Mouse (Mus musculus) ZHBTc4 (cell line): ENCODE measurements around the gene Nucb1.
A peak's percentile ranks its signal among the peaks of the same experiment; 100 is the strongest.
"Not testable (repeated sequence)": the region's sequence is repeated elsewhere in the genome, so short reads cannot be mapped to it uniquely, and the experiment has no call there.

Experiments used
- DNase-seq: peaks from one replicate; pipeline ENCODE4 v3.0.0-alpha.2; 2011; ENCODE audit warnings: low read depth, low spot score

Nucb1 gene

DNA sequence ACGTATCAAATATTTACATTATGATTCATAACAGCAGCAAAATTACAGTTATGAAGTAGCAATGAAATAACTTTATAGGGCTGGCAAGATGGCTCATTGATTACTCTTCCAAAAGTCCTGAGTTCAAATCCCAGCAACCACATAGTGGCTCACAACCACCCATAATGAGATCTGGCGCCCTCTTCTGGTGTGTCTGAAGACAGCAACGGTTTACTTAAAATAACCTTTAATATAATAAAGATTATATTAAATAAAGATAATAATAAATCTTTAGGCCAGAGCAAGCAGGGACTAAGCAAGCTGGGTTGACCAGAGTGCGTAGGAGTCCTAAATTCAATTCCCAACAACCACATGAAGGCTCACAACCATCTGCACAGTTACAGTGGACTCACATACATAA is 47.3 kb downstream of the Nucb1 start:
- not testable (repeated sequence) for DNase-seq

DNA sequence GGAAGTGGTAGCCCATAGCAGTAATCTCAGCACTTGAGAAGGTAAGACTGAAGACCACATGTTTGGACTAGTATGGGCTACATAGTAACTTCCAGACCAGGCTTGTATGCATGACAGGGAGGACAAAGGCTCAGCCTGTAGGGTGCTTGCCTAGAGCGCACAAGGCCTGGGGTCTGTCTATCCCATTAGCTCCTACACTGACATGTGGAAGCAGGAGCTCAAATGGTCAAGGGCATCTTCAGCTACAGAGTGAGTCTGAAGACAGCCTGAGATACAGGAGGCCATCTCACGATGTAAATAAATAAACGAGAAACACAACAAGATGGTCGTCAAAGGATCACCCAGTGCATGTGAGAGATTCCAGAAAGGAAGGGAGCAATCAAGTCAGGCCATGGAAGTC is 47.9 kb downstream of the Nucb1 start:
- peak; percentile 55 for DNase-seq

DNA sequence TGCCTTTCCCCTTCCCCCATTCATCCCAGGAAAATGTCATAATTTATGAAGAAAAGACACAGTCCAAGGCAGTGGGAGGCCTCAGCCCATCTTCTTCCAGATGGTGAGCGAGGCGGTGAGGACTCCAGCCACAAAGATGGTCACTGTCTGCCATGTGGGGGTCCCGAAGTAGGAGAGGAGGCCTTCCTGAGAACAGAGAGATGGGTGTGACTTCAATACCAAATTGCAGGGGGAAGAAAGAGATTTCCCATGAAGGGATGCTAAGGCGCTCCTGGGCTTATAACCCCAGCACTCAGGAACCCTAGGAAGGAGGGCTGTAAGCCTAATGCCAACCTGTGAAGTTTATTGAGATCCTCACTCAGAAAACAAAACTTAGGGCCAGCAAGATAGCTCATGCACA is 48.4 kb downstream of the Nucb1 start:
- no peak for DNase-seq

DNA sequence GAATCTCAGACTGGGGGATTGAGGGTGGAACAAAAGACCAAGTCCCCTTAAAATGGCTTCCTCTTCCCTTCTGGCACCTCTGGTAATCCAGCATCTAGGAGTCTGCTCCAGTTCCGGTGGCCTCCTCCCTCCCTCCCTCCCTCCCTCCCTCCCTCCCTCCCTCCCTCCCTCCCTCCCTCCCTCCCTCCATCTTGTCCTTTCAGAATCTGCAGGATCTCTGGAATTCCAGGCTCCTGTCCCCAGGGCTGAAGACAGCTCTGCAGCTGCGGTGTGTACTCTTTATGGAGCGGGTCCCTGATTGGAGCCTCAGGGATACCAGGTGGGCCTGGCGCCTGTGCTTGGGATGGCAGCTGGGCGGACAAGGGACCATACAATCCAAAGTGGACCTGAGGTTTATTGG is 48.9 kb downstream of the Nucb1 start:
- DNase-seq = peak; percentile 87

DNA sequence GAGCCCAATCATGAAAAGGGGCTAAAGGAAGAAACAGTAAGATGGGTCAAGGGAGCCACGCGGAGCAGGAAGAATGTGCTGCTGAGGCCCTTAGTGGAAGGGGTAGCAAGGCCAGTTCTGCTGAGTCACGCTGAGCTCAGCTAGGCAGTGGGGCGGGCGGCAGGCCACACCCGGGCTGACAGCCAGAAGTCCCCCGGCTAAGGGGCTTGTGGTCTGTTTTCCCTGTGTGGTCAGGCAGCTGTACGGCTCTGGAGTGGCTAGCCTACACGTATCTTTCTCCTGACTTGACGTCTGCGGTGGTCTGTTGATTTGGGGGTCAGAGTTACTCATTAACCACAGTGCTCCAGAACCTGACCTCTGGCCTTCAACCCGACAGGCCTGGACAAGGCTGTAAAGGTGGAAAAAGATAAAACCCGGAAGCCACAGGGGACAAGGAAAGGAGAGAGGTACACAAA is 49.3 kb downstream of the Nucb1 start:
- peak; percentile 83 for DNase-seq

DNA sequence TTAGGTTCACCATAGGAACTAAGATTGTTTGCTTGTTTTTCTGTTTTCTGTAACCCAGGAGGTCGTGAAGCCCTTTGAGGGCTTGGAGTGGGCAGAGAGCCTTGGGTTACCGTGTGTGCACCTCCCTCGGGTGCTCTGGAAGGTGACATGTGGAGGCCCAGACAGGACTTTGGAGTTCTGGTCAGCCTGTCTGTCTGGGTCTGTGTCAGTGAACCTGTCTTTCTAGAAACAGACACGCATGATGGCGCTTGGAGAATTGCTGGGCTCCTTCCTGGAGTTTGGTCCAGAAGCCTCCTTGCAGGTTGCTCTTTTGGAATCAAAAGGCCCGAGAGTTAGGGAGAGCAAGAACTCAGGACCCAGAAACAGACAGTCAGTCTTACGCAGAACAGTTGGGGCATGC is 49.8 kb downstream of the Nucb1 start:
- peak; percentile 35 for DNase-seq

DNA sequence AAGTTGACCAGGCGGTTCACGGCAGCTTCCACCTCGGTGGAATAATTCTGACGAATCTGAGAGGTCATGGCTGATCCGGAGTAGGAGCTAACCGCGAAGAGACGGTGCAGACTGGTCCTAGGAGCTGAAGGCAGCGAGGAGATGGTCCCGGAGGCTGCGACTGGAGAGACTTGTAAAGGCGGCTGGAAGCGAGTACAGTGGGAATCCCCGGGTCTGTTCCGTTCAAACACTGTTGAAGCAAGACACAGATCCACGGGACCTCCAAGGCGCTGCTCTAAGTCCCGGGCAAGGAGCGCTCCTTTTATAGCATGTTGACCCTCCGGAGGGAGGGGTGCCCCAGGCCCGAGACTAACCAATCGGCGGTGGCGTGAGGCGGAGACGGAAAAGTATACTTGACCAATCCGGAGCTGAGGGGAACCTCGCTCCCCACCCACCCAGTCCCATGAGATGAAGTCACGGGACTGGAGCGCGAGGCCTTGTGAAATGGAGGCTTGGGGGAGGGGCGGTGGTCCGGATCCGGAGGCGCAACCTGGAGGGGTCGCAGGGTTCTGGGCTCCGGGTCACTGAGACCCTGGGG is 50.6 kb downstream of the Nucb1 start, which contains the start of gene Ftl1:
Gene Ftl1, minus strand, starts transcription at position 321 of the 577 bp plus-strand sequence.
- peak; percentile 99 for DNase-seq

DNA sequence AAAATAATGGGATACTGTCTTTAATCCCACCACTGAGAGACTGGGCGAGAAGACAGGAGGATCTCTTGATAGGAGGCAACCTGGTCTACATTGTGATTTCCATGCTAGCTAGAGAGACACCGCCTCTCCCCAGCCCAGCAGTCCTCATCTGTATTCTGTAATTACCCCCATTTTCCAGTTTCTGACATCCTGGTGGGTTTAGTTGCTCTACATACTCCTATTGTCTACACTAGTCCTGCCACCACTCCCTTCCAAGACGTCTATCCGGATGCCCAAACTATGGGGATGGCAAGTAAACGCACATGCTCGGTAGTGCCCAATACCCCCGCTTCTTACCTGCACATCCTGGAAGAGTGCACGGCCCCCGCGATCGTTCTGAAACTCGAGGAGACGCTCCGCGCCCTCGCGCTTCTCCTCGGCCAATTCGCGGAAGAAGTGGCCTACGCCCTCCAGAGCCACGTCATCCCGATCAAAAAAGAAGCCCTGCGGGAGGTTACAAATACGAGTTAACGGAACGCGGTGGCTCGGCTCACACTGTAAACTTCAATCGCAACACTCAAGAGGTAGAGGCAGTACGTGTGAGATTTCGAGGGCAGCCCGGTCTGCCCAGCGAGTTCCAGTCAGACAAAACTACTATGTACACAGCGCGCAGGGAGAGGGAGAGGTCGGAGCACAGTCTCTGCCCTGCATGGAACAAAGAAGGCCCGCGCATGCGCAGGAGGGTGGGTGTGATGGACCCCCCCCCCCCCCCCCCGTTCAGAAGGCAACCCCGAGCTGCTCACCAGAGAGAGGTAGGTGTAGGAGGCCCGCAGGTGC is 51.2 kb downstream of the Nucb1 start:
- DNase-seq = peak; percentile 79

DNA sequence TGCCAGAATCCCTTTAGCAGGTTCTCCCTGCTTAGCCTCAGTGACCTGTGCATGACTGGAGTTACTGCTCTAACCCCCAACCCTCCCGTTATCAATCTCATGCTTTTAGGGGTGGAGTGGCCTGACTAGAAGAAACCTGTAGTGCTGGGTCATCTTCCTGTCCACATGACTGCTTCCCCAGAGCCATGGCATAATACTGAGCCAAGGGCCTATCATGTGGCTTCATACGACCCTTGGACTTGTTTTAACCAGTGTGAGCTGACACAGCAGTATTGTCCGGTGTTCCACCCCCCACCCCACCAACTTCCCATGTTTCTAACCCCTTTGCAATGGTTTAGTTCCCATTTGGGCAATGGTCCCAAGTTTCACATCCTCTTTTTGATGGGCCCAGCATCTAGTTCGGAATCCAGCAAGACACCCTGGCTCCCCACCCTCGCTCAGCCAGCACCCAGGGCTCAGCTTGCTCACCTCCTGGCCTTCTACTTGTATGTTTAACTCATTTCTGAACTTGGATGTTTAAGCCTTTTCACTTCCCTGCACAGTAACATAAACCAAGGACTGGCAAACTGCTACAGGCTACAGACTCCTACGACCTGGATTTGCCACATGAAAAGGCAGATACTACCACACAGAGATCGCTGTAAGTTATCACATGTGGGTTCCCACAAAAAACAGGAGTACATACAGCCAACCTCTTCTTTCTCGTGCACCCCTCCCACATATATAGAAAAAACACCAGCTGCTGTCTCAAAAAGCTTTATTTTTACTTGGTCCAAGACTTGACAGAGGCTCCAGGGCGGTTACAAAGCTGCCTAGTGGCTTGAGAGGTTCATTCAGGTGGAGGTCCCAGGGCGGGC is 52.8 kb downstream of the Nucb1 start:
- DNase-seq = peak; percentile 84

DNA sequence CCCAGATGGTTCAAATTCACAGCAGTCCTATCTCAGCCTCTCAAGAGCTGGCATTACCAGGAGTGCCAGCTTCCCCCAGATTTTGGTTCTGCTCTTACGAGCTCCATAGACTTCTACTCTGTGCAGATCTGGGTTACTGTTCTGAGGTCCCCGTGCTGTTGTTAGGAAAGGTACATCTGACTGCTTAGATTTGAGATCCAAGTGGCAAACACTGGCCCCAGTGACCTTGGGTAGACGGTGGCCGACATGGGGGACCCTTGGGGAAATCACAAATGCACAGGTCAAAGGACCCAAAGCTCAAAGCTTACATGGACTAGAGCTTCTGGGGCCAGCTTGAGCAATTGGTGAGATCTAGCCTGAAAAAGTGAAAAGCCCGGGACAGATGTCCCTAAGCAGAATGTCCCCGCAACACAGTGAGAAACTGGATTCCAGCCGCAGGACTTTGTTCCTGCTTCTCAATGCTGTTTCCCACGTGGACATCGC is 53.4 kb downstream of the Nucb1 start:
- DNase-seq = peak; percentile 76

DNA sequence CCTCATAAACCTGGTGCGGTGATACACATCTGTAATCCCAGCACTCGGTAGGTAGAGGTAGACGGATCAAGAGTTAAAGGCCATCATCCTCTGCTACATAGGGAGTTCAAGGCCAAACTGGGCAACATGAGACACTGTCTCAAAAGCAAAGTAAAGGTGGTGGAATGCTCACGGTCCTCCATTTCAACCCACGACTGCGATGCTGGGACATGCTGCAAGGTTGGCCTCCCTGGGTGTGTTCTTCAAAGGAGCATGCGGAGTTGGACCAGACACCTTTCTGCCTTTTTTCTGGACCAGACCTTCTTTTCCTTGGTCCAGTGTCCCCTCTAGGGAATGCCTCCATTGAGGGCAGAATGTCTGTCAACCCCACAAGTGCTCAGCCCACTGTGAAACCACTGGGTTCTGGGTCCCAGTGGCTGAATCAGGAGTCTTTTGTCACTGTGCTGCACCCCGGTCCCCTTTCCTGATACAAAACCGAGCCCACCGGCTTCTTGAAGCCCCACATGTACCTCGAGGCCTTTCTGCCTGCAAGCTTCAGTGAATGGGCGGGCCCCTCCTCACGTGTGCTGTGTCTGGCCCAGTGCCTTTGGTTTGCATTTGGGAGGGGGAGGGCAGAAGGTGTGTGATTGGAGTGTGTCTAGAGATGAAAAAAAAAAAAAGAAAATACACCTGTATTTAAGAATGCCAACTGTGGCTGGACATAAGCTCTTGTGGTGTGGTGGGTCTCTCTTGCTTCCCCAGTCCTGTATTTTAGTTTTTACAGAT is 54.1 kb downstream of the Nucb1 start:
- peak; percentile 81 for DNase-seq

DNA sequence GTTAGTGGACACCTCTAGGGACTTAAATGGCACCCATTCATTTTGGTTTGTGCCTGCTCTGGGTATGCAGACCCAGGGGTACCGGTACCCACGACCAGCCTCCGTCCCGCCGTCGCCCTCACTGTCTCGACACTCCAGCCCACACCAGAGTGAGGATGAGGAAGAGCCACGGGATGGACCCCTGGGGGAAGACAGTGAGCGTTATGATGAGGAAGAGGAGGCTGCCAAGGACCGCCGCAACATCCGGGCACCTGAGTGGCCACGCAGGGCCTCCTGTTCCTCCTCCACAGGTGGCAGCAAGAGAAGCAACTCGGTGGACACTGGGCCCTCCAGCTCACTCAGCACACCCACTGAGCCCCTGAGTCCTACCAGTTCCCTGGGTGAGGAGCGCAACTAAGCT is 55.2 kb downstream of the Nucb1 start:
- DNase-seq = no peak

DNA sequence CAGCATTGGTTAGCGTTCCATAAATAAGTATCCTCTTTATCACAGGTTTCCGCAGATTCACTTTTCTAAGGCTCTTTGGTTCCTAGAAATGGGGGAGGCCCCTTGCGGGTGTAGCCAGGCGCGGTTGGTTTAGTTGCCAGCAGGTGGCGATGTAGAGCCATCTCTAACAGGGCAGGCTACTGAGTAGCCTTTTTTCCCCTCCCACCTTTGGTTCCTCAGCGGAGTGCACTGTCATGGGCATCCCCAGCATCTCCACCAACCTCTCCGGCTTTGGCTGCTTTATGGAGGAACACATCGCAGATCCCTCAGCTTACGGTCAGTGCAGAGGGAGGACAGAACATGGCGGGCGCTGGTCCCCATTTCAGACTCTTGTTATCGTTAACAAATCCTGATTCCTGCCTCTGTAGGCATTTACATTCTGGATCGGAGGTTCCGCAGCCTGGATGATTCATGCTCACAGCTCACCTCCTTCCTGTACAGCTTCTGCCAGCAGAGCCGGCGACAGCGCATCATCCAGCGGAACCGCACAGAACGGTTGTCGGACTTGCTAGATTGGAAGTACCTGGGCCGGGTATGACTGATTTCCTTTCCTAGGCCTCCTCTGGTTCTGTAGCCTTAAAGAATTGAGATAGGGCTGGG is 58.7 kb downstream of the Nucb1 start:
- DNase-seq = peak; percentile 92

DNA sequence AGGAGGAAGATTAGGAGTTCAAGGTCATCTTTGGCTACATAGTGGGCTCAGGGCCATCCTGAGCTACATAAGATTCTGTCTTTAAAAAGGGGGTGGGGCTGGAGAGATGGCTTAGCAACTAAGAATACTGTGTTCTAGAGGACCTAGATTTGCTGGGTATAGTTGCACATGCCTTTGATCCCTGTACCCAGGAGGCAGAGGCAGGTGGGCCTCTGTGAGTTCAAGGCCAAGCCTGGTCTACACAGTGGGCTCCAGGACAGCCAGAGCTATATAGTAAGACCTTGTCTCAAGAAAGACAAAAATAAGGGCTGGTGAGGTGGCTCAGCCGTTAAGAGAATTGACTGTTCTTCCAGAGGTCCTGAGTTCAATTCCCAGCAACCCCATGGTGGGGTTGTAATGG is 60.2 kb downstream of the Nucb1 start:
- no peak for DNase-seq

DNA sequence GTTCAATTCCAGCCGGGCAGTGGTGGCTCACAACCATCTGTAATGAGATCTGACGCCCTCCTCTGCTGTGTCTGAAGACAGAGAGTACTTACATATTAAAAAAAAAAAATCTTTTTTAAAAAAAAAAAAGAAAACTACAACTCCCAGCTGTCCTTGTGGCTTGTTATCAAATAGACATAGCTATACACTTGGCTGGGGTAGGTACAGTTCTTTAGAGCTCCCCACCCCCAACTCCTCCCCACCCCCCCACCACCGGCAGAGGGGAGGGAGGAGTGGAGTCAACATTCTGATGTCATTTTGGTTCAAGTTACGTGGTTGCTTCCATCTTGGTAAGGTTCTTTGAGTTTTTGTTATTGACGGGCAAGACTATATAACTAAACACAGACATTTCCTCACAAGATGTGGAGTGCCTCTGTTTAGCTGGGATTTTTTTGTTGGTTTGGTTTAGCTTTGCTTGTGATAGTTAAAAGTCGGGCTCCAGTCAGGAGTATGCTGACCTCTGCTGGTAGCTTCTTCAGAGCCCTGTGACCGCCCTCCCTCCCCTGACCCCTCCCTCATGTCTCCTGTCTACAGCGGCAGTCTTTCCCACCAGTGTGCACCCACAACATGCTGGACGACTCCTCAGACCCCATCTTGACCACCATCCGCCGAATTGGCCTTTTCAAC is 62.7 kb downstream of the Nucb1 start:
- DNase-seq = peak; percentile 68

DNA sequence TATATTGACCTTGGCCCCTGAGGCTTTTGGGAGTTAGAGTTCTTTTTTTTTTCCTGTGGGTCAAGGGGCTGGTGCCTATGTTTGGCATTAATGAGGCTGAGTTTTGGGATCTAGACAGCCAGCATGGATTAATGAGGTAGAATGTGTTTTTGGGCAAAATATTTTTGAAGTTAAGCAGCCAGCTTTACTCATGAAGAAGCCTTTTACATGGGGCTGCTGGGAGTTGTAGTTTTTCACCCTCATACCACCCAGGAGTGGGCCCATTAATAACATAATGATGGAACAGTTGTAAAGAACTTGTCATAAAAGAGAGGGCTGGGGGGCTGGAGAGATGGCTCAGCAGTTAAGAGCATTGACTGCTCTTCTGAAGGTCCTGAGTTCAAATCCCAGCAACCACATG is 63.6 kb downstream of the Nucb1 start:
- no peak for DNase-seq

DNA sequence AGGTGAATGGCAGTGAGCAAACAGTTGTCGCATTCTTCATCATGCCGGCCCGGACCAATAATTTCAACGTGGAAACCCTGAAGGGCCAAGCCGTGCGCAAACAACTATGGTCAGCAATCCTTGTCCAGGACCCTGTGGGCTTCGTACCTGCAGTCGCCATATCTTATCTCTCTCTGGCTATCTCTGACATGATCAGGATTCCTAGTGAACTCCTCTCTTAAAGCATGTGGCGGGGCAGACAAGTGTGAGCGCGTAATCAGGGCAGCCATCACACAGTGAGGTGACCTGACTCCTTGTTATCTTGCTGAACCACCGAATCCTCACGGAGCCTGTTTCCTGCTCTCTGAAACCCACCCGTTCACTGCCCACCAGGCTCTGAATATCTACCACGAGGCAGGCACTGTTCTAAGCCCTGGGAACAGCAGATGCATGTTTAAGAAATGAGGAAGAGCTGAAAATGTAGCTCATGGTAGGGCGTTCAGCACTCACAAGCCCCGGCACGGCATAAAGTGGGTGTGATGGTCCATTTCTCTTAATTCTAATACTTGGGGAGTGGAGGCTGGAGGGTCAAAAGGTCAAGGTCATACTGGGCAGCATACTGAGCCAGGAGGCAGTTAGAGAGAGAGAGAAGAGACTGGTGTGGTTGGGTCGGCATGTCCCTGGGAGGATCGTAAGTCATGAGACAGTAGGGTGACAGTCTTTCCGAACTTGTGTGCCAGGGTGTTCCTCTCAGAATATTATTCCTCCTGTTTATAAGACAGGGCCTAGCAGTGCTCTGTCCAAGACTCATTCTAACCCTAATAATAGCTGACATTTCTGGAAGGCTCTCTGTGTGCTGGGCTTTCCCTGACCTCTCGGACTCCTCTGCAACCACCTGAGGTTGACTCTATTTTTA is 66.4 kb downstream of the Nucb1 start:
- no peak for DNase-seq
